Comparison of ENCODE assay signal across 8 mouse cellular contexts in genomic region chr3:94371637-94372036, GRCm38 (mm10). TPM values are rescaled to one million over a fixed set of nuclear protein-coding genes. Genes with fewer than 3 reads are reported as not detected.
DNase-seq lines count a peak whose midpoint lies in the region; ATAC-seq lines count a peak whose summit lies in the region.

No protein-coding gene starts in this region.

- peak; percentile 56; the same call in 1 of the 2 replicates for ATAC-seq in embryonic facial prominence, embryonic 13.5 days (ENCODE audit: insufficient number of reproducible peaks, insufficient read depth, low FRiP score, low TSS enrichment, low read depth)
- ATAC-seq in heart, embryonic 12.5 days (ENCODE audit: insufficient number of reproducible peaks, low FRiP score), result no peak
- ATAC-seq in kidney, embryonic 15.5 days (replicated peaks; ENCODE audit: low FRiP score), result peak; percentile 59
- ATAC-seq in liver, embryonic 16.5 days (ENCODE audit: low read depth), result peak; percentile 85

- WGBS in embryonic facial prominence, embryonic 13.5 days, result 3% methylated on average over 11 of the region's 11 CpGs
- WGBS in heart, embryonic 12.5 days, result 3% methylated on average over 11 of the region's 11 CpGs
- WGBS in kidney, embryonic 15.5 days, result 6% methylated on average over 11 of the region's 11 CpGs
- 22% methylated on average over 11 of the region's 11 CpGs for WGBS in liver, embryonic 16.5 days (ENCODE audit: insufficient replicate concordance)

- H3K4me1 ChIP-seq in embryonic facial prominence, embryonic 13.5 days, result peaks cover 27% of the 10 kb centered on the region
- peaks cover 33% of the 10 kb centered on the region for H3K4me1 ChIP-seq in heart, embryonic 12.5 days (replicated peaks)
- peaks cover 32% of the 10 kb centered on the region for H3K4me1 ChIP-seq in kidney, embryonic 15.5 days
- no peaks in the 10 kb centered on the region; the same call in none of the 2 replicates for H3K4me1 ChIP-seq in liver, embryonic 16.5 days (ENCODE audit: control insufficient read depth, low read depth, low read length)

- H3K9me3 ChIP-seq in embryonic facial prominence, embryonic 13.5 days, result no peaks in the 10 kb centered on the region
- H3K9me3 ChIP-seq in heart, embryonic 12.5 days (replicated peaks), result no peaks in the 10 kb centered on the region
- H3K9me3 ChIP-seq in kidney, embryonic 15.5 days (replicated peaks), result no peaks in the 10 kb centered on the region
- H3K9me3 ChIP-seq in liver, embryonic 16.5 days (replicated peaks; ENCODE audit: control insufficient read depth, low read length), result no peaks in the 10 kb centered on the region

- H3K4me3 ChIP-seq in embryonic facial prominence, embryonic 13.5 days, result peak overlapping the region; percentile 20; the same call in 1 of the 2 replicates
- H3K4me3 ChIP-seq in heart, embryonic 12.5 days, result peak overlapping the region; percentile 26
- peak overlapping the region; percentile 1; the same call in 1 of the 2 replicates for H3K4me3 ChIP-seq in kidney, embryonic 15.5 days (replicated peaks)
- H3K4me3 ChIP-seq in liver, embryonic 16.5 days (ENCODE audit: low read depth, low read length), result no peak overlapping the region

- H3K27ac ChIP-seq in embryonic facial prominence, embryonic 13.5 days, result no peak overlapping the region
- no peak overlapping the region for H3K27ac ChIP-seq in heart, embryonic 12.5 days (ENCODE audit: poor library complexity, severe bottlenecking)
- peak overlapping the region; percentile 14; the same call in 1 of the 2 replicates for H3K27ac ChIP-seq in kidney, embryonic 15.5 days
- no peak overlapping the region for H3K27ac ChIP-seq in liver, embryonic 16.5 days (ENCODE audit: low read length)

- H3K9ac ChIP-seq in embryonic facial prominence, embryonic 13.5 days, result peak overlapping the region; percentile 49
- peak overlapping the region; percentile 46; the same call in 1 of the 2 replicates for H3K9ac ChIP-seq in heart, embryonic 12.5 days
- 0 out of 2 replicates have a peak overlapping the region, but pooled peaks have one; percentile 3 for H3K9ac ChIP-seq in kidney, embryonic 15.5 days
- H3K9ac ChIP-seq in liver, embryonic 16.5 days (ENCODE audit: low read depth, low read length), result no peak overlapping the region

- peaks cover 26% of the 10 kb centered on the region for H3K27me3 ChIP-seq in embryonic facial prominence, embryonic 13.5 days
- peaks cover 26% of the 10 kb centered on the region for H3K27me3 ChIP-seq in heart, embryonic 12.5 days (replicated peaks)
- H3K27me3 ChIP-seq in kidney, embryonic 15.5 days, result no peaks in the 10 kb centered on the region
- H3K27me3 ChIP-seq in liver, embryonic 16.5 days (ENCODE audit: control insufficient read depth, insufficient read depth, low read depth, low read length), result no peaks in the 10 kb centered on the region; the same call in 1 of the 2 replicates

- peak; percentile 50 for DNase-seq in embryo, embryonic 11 days
- DNase-seq in embryo, embryonic 10.5 days (ENCODE audit: low spot score), result no peak
- peak; percentile 85 for DNase-seq in ovary, postnatal 36 days (ENCODE audit: low spot score)
- DNase-seq in B cell, adult 2 months, result no peak

- H3K4me2 ChIP-seq in embryonic facial prominence, embryonic 13.5 days, result peak overlapping the region; percentile 53
- peak overlapping the region; percentile 64 for H3K4me2 ChIP-seq in heart, embryonic 12.5 days
- peak overlapping the region; percentile 48 for H3K4me2 ChIP-seq in kidney, embryonic 15.5 days
- no peak overlapping the region for H3K4me2 ChIP-seq in liver, embryonic 16.5 days (ENCODE audit: low read depth, low read length)

- H3K36me3 ChIP-seq in embryonic facial prominence, embryonic 13.5 days, result no peaks in the 10 kb centered on the region
- no peaks in the 10 kb centered on the region for H3K36me3 ChIP-seq in heart, embryonic 12.5 days
- no peaks in the 10 kb centered on the region for H3K36me3 ChIP-seq in kidney, embryonic 15.5 days
- H3K36me3 ChIP-seq in liver, embryonic 16.5 days (ENCODE audit: control insufficient read depth, insufficient read depth), result no peaks in the 10 kb centered on the region

RNA-seq across cellular contexts. Expression of gene Rorc, which starts 1.0 kb away (rescaled TPM):
- 2.3 TPM in 2 replicates for polyA plus RNA-seq in embryonic facial prominence, embryonic 13.5 days (2015; fragmentation: Nextera tagmentation; extraction: Ambion mirVana)
- 0.92 and 1.5 TPM in 2 replicates for polyA plus RNA-seq in heart, embryonic 12.5 days (2016; fragmentation: Nextera tagmentation; extraction: Ambion mirVana)
- polyA plus RNA-seq in kidney, embryonic 15.5 days (2015; fragmentation: Nextera tagmentation; extraction: Ambion mirVana), result 8.6 and 9.6 TPM in 2 replicates
- polyA plus RNA-seq in liver, embryonic 16.5 days (2015; fragmentation: Nextera tagmentation; extraction: Ambion mirVana), result 2.2 and 2.3 TPM in 2 replicates

RNA-seq across cellular contexts. Expression of gene C2cd4d, which starts 9.4 kb away (rescaled TPM):
- polyA plus RNA-seq in embryonic facial prominence, embryonic 13.5 days (2015; fragmentation: Nextera tagmentation; extraction: Ambion mirVana), result 2.3 and 3.5 TPM in 2 replicates
- polyA plus RNA-seq in heart, embryonic 12.5 days (2016; fragmentation: Nextera tagmentation; extraction: Ambion mirVana), result 0.66 and 0.90 TPM in 2 replicates
- polyA plus RNA-seq in kidney, embryonic 15.5 days (2015; fragmentation: Nextera tagmentation; extraction: Ambion mirVana), result 0.40 and 0.59 TPM in 2 replicates
- not detected in 2 replicates for polyA plus RNA-seq in liver, embryonic 16.5 days (2015; fragmentation: Nextera tagmentation; extraction: Ambion mirVana)

RNA-seq across cellular contexts. Expression of gene Lingo4, which starts 26.7 kb away (rescaled TPM):
- polyA plus RNA-seq in embryonic facial prominence, embryonic 13.5 days (2015; fragmentation: Nextera tagmentation; extraction: Ambion mirVana), result 0.13 and 0.28 TPM in 2 replicates
- polyA plus RNA-seq in heart, embryonic 12.5 days (2016; fragmentation: Nextera tagmentation; extraction: Ambion mirVana), result not detected in 2 replicates
- 0.17 and 0.32 TPM in 2 replicates for polyA plus RNA-seq in kidney, embryonic 15.5 days (2015; fragmentation: Nextera tagmentation; extraction: Ambion mirVana)
- polyA plus RNA-seq in liver, embryonic 16.5 days (2015; fragmentation: Nextera tagmentation; extraction: Ambion mirVana), result 0.06 TPM in 2 replicates

RNA-seq across cellular contexts. Expression of gene Them5, which starts 29.7 kb away (rescaled TPM):
- 5.2 and 9.2 TPM in 2 replicates for polyA plus RNA-seq in embryonic facial prominence, embryonic 13.5 days (2015; fragmentation: Nextera tagmentation; extraction: Ambion mirVana)
- polyA plus RNA-seq in heart, embryonic 12.5 days (2016; fragmentation: Nextera tagmentation; extraction: Ambion mirVana), result not detected in 2 replicates
- 1.3 TPM in 1 of 2 replicates, not detected in the other for polyA plus RNA-seq in kidney, embryonic 15.5 days (2015; fragmentation: Nextera tagmentation; extraction: Ambion mirVana)
- not detected in 2 replicates for polyA plus RNA-seq in liver, embryonic 16.5 days (2015; fragmentation: Nextera tagmentation; extraction: Ambion mirVana)

RNA-seq across cellular contexts. Expression of gene Tdrkh, which starts 41.4 kb away (rescaled TPM):
- polyA plus RNA-seq in embryonic facial prominence, embryonic 13.5 days (2015; fragmentation: Nextera tagmentation; extraction: Ambion mirVana), result 9.0 TPM in 2 replicates
- polyA plus RNA-seq in heart, embryonic 12.5 days (2016; fragmentation: Nextera tagmentation; extraction: Ambion mirVana), result 8.5 and 9.7 TPM in 2 replicates
- 12.0 and 15.5 TPM in 2 replicates for polyA plus RNA-seq in kidney, embryonic 15.5 days (2015; fragmentation: Nextera tagmentation; extraction: Ambion mirVana)
- polyA plus RNA-seq in liver, embryonic 16.5 days (2015; fragmentation: Nextera tagmentation; extraction: Ambion mirVana), result 8.1 and 9.6 TPM in 2 replicates

Comparison
In these comparisons a context has a peak if more than half of its experiments do, and no peak if none do; other contexts are left out.
1. DNase-seq: peak in embryo, embryonic 11 days (single experiment) and ovary, postnatal 36 days (single experiment); none in embryo, embryonic 10.5 days (single experiment) and B cell, adult 2 months (0 of 2).